In genomic region chr17:75202314-75202713, GRCm38 (mm10) we compare ENCODE assay signal across 18 mouse cellular contexts.
"Had no signal": no experiment of that assay in that cellular context is flagged by ENCODE, and none has a peak within 500 bp of the region (broad histone marks: within the 10 kb centered on the region; RNA-seq: fewer than 3 reads in every experiment).

No protein-coding gene starts in this region.

- H3K9ac ChIP-seq: limb, embryonic 12.5 days; liver, embryonic 12.5 days; liver, embryonic 15.5 days; lung, embryonic 15.5 days; midbrain, embryonic 12.5 days had no signal

- H3K36me3 ChIP-seq: limb, embryonic 12.5 days; liver, embryonic 12.5 days; liver, embryonic 15.5 days; lung, embryonic 15.5 days; midbrain, embryonic 12.5 days had no signal

- H3K4me2 ChIP-seq: limb, embryonic 12.5 days; liver, embryonic 12.5 days; liver, embryonic 15.5 days; lung, embryonic 15.5 days; midbrain, embryonic 12.5 days had no signal

- H3K27me3 ChIP-seq: limb, embryonic 12.5 days; liver, embryonic 12.5 days; liver, embryonic 15.5 days; lung, embryonic 15.5 days; midbrain, embryonic 12.5 days had no signal

- H3K4me3 ChIP-seq: left cerebral cortex, adult 2 months; limb, embryonic 12.5 days; liver, embryonic 12.5 days; liver, embryonic 15.5 days; lung, embryonic 15.5 days; midbrain, embryonic 12.5 days had no signal

- DNase-seq: kidney, adult 2 months; kidney, postnatal 10 days; kidney, postnatal 36 days; layer of hippocampus, postnatal 36 days; liver; lung, adult 18-20 months; lung, postnatal 10 days; lung, postnatal 4 days; thymus, adult 18-20 months; thymus, postnatal 36 days had no signal

- ATAC-seq: intestine, postnatal 0 days; liver, embryonic 12.5 days; midbrain, embryonic 16.5 days had no signal

- H3K9me3 ChIP-seq: limb, embryonic 12.5 days; liver, embryonic 12.5 days; liver, embryonic 15.5 days; lung, embryonic 15.5 days; midbrain, embryonic 12.5 days had no signal

- H3K27ac ChIP-seq: left cerebral cortex, adult 2 months; limb, embryonic 12.5 days; liver, embryonic 12.5 days; liver, embryonic 15.5 days; lung, embryonic 15.5 days; midbrain, embryonic 12.5 days had no signal

- H3K4me1 ChIP-seq: lung, embryonic 15.5 days; midbrain, embryonic 12.5 days had no signal
